ENCODE assay signal across 7 mouse cellular contexts in the genomic region with DNA sequence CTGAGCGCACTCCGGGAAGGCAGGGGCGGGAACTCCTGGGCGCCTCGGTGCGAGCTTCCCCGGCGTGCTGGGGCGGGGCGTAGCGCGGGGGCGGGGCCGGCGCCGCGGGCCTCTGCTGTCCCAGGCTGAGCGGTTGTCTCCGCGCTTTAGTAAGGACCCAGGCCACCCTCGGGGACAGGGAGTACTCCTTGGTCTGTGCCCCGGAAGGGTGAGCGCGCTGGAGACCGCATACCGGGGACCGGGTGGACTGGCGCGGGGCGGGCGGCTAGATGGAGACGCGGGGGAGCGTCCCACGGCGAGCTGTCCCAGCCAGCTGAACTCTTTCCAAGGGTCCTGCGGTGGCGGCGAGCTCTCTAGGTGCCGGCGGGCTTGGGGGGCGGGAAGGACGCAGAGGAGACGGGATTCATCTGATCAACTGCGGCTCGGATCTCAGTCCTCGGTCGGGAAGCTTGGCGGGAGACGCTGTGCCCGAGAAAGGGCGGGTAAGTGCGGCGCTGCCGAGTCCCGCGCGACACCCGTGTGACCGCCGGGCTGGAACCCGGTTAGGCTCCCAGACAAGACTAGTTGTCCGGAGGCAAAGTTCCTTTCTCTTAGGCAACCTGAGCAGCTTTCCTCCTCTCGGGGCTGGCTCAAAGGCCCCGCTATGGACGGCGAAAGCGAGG. TPM values are rescaled to one million over a fixed set of nuclear protein-coding genes. Genes with fewer than 3 reads are reported as not detected.
DNase-seq lines count a peak whose midpoint lies in the region; ATAC-seq and TF ChIP-seq lines count a peak whose summit lies in the region.

No protein-coding gene starts in this region.

- H3K4me1 ChIP-seq in hindbrain, embryonic 13.5 days (replicated peaks), result peaks cover 10% of the 10 kb centered on the region
- H3K4me1 ChIP-seq in small intestine, adult 2 months (ENCODE audit: control insufficient read depth, insufficient read depth, insufficient read length, low read length), result peaks cover 8% of the 10 kb centered on the region; the same call in 1 of the 2 replicates

- H3K27me3 ChIP-seq in hindbrain, embryonic 13.5 days, result peaks cover 12% of the 10 kb centered on the region
- no peaks in the 10 kb centered on the region for H3K27me3 ChIP-seq in small intestine, adult 2 months (ENCODE audit: control insufficient read depth, insufficient read depth, low read length)

- DNase-seq in ZHBTc4 (ENCODE audit: low read depth, low spot score), result peak; percentile 91
- DNase-seq in cerebellum, adult 8-10 months, result peak; percentile 5
- DNase-seq in frontal cortex, postnatal 36 days (ENCODE audit: low spot score in 2 of 2), result peak; percentile 24 to 33
- DNase-seq in left cerebral cortex, postnatal 4 days, result peak; percentile 52
- DNase-seq in mesoderm, embryonic 11.5 days (ENCODE audit: low read depth, low spot score), result peak; percentile 69

- H3K4me2 ChIP-seq in hindbrain, embryonic 13.5 days, result peak overlapping the region; percentile 77

- no peaks in the 10 kb centered on the region for H3K9me3 ChIP-seq in hindbrain, embryonic 13.5 days

- peak; percentile 89; the same call in 1 of the 2 replicates for TF ChIP-seq POLR2A in small intestine, adult 2 months (IDR thresholded peaks at IDR 0.05; ENCODE audit: low read depth, low read length)

- peak overlapping the region; percentile 85 for H3K9ac ChIP-seq in hindbrain, embryonic 13.5 days

- WGBS in hindbrain, embryonic 13.5 days, result under 1% methylated on average over 60 of the region's 68 CpGs
- under 1% methylated on average over 68 of the region's 68 CpGs for WGBS in small intestine, adult 2 months

- ATAC-seq in hindbrain, embryonic 13.5 days (ENCODE audit: low FRiP score), result peak; percentile 95

- no peak for TF ChIP-seq CTCF in small intestine, adult 2 months (IDR thresholded peaks at IDR 0.05; ENCODE audit: extremely low read depth, insufficient read length, insufficient replicate concordance, low read depth, low read length)

- H3K4me3 ChIP-seq in hindbrain, embryonic 13.5 days, result peak overlapping the region; percentile 85
- peak overlapping the region; percentile 88 for H3K4me3 ChIP-seq in small intestine, adult 2 months (ENCODE audit: low read depth, low read length)

- no peaks in the 10 kb centered on the region for H3K36me3 ChIP-seq in hindbrain, embryonic 13.5 days
- H3K36me3 ChIP-seq in small intestine, adult 2 months (ENCODE audit: control insufficient read depth, insufficient read depth, low read length), result no peaks in the 10 kb centered on the region

- intact Hi-C loops in left cerebral cortex, postnatal 4 days (cut with DNase I), result loop anchor here (5.0 kb wide), 1 partner anchor 117 kb away; no protein-coding TSS in a partner anchor

- peak overlapping the region; percentile 75 for H3K27ac ChIP-seq in hindbrain, embryonic 13.5 days
- peak overlapping the region; percentile 88 for H3K27ac ChIP-seq in small intestine, adult 2 months (ENCODE audit: insufficient read depth, low read depth, low read length)

RNA-seq across cellular contexts. Expression of gene Arhgef26, which starts 0.8 kb away (rescaled TPM):
- polyA plus RNA-seq in hindbrain, embryonic 13.5 days (2015; fragmentation: Nextera tagmentation; extraction: Ambion mirVana), result 11.8 and 14.2 TPM in 2 replicates
- 10 to 100 TPM; 45.2 to 53.9 TPM for total RNA-seq in left cerebral cortex, postnatal 4 days (2021)
- polyA plus RNA-seq in small intestine, adult 2 months (2012; rRNA removed), result 9.3 and 14.2 TPM in 2 replicates

Comparison
In these comparisons a context has a peak if more than half of its experiments do, and no peak if none do; other contexts are left out.
1. Peak in every context shown above with its lines: DNase-seq, ATAC-seq, H3K4me3 ChIP-seq and H3K27ac ChIP-seq.
2. DNase-seq: peak in every context shown above with its lines; median percentile 91 in ZHBTc4; 69 in mesoderm, embryonic 11.5 days; 52 in left cerebral cortex, postnatal 4 days; 28 in frontal cortex, postnatal 36 days; 5 in cerebellum, adult 8-10 months.